In genomic region chr7:126697838-126698237, GRCm38 (mm10) we compare ENCODE assay signal across 1 mouse cellular context.
TF ChIP-seq lines count a peak whose summit lies in the region.

No protein-coding gene starts in this region.

TF ChIP-seq in CH12.LX, 34 proteins besides CTCF, POLR2A, EP300 and RAD21:
- TF ChIP-seq NELFE (IDR thresholded peaks at IDR 0.05; ENCODE audit: low read depth, low read length) (no peak), MAFK (IDR thresholded peaks at IDR 0.05; ENCODE audit: insufficient replicate concordance, low read length) (no peak), RCOR1 (conservative IDR thresholded peaks at IDR 0.05; ENCODE audit: low read depth, low read length) (no peak), JUND (conservative IDR thresholded peaks at IDR 0.05; ENCODE audit: low read depth, low read length) (no peak), E2F4 (IDR thresholded peaks at IDR 0.05; ENCODE audit: insufficient replicate concordance, low read depth, low read length) (no peak), BHLHE40 (IDR thresholded peaks at IDR 0.05; ENCODE audit: low read depth, low read length) (no peak), POLR2AphosphoS2 (IDR thresholded peaks at IDR 0.05; ENCODE audit: low read depth, low read length) (peak; percentile 77), CHD1 (IDR thresholded peaks at IDR 0.05; ENCODE audit: low read depth, low read length) (no peak)
TF ChIP-seq in CH12.LX: peak in this region for 1.
